Mouse (Mus musculus) intestine, embryonic 14.5 days (tissue): Measurements from ENCODE around the gene D430041D05Rik. TPM values are rescaled to one million over a fixed set of nuclear protein-coding genes. Genes with fewer than 3 reads are reported as not detected.

Experiments used
- ATAC-seq: fragments of 200-750 bp; cut with Nextera tagmentation; replicated peaks from 2 replicates; pipeline ENCODE4 v1.8.0; 2017; ENCODE audit warnings: low read depth, moderate number of reproducible peaks, moderate TSS enrichment, moderate library complexity; ENCODE audit not compliant: low FRiP score, low TSS enrichment
- DNase-seq: peaks from one replicate; pipeline ENCODE4 v3.0.0-alpha.2; 2018; ENCODE audit warnings: low spot score
- H3K27ac ChIP-seq: fragments of 300-500 bp; sonication (generic); 2 replicates; pipeline ENCODE4 v1.5.1; 2014; ENCODE audit warnings: low read depth, mild to moderate bottlenecking, control low read depth
- H3K27me3 ChIP-seq: fragments of 300-500 bp; sonication (generic); replicated peaks from 2 replicates; pipeline ENCODE4 v1.6.1; 2014; ENCODE audit warnings: low read length, control low read depth; ENCODE audit not compliant: control insufficient read depth, insufficient read depth
- H3K36me3 ChIP-seq: fragments of 300-500 bp; sonication (generic); 2 replicates; pipeline ENCODE4 v1.6.1; 2014; ENCODE audit warnings: low read length, control low read depth; ENCODE audit not compliant: control insufficient read depth, insufficient read depth
- H3K4me1 ChIP-seq: fragments of 300-500 bp; sonication (generic); replicated peaks from 2 replicates; pipeline ENCODE4 v1.6.1; 2014; ENCODE audit warnings: low read length, control low read depth, mixed read lengths; ENCODE audit not compliant: control insufficient read depth, insufficient read depth
- H3K4me2 ChIP-seq: fragments of 300-500 bp; sonication (generic); 2 replicates; pipeline ENCODE4 v1.6.1; 2014; ENCODE audit warnings: low read length
- H3K4me3 ChIP-seq: fragments of 300-500 bp; sonication (generic); 2 replicates; pipeline ENCODE4 v1.5.1; 2014; ENCODE audit warnings: low read depth, low read length, control low read depth, mixed read lengths
- H3K9ac ChIP-seq: fragments of 300-500 bp; sonication (generic); 2 replicates; pipeline ENCODE4 v1.6.1; 2014; ENCODE audit warnings: mild to moderate bottlenecking, low read length
- H3K9me3 ChIP-seq: fragments of 300-500 bp; sonication (generic); 2 replicates; pipeline ENCODE4 v1.6.1; 2016; ENCODE audit warnings: low read length, control low read depth; ENCODE audit not compliant: control insufficient read depth
- WGBS: fragments of 180-500 bp; shearing (Covaris S2); extraction: QIAGEN DNeasy Blood & Tissue Kit; methylation state at CpG from one replicate; pipeline ENCODE4 v1.1.7; 2014; 5-methylcytosine and 5-hydroxymethylcytosine counted together
- polyA plus RNA-seq: library from polyadenylated mRNA; unstranded; fragments of >200 nt; fragmentation: Nextera tagmentation; extraction: Ambion mirVana; gene quantifications from 2 replicates; pipeline ENCODE4 v1.2.1, GENCODE M21; 2014

Gene D430041D05Rik
- polyA plus RNA-seq, 1 experiment from 2014 or later = 0.35 TPM

DNA sequence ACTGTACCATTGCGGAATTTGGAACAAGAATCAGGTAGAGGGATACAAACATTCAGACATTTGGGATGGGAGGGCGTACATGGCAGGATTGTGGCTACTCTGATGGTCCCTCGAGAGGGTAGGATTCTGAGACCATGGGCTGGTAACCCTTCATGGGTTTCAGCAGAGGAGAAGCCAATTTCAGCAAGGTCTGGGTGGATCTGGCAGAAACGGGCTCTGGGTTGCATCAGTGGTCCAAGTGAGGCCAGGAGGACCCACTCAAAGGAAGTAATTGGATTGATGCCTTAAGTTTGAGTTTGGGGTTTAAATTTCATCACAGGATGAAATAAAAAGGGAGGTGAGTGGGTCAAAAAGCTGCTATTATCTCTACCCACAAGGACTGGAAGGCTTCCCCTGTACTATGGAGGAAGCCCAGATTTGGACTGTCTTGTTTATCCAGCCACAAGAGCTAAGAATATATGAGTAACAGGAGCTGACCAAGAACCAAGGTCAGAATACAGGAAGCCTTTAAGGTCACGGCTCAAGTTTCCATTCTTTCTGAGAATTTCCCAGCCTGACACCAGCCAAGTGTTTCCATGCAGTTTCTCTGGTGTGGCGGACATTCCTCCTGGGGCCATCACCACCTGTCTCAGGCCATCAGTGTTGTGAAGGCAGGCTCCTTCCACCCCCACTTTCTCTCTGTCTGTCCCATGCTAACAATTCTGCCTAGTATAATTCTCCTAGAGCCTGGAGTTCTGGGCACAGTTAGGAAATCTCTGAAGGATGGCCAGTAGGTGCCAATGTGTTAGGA lies 260.0 kb downstream of the D430041D05Rik start:
- ATAC-seq = no peak
- Histone ChIP-seq H3K4me2 (no peak overlapping the region), H3K27ac (no peak overlapping the region), H3K36me3 (no peaks in the 10 kb centered on the region), H3K27me3 (no peaks in the 10 kb centered on the region), H3K4me1 (no peaks in the 10 kb centered on the region), H3K4me3 (no peak overlapping the region), H3K9ac (no peak overlapping the region), H3K9me3 (no peaks in the 10 kb centered on the region)
- no peak for DNase-seq
- 83% methylated on average over 6 of the region's 6 CpGs for WGBS

GRCm38 (mm10) chr2:104147910-104148561 lies 262.8 kb downstream of the D430041D05Rik start:
- Histone ChIP-seq H3K9me3 (no peaks in the 10 kb centered on the region), H3K27ac (no peak overlapping the region), H3K36me3 (no peaks in the 10 kb centered on the region), H3K4me1 (no peaks in the 10 kb centered on the region), H3K27me3 (no peaks in the 10 kb centered on the region), H3K4me2 (no peak overlapping the region), H3K4me3 (no peak overlapping the region), H3K9ac (no peak overlapping the region)
- 68% methylated on average over 4 of the region's 4 CpGs for WGBS
- ATAC-seq = no peak
- DNase-seq = no peak

DNA sequence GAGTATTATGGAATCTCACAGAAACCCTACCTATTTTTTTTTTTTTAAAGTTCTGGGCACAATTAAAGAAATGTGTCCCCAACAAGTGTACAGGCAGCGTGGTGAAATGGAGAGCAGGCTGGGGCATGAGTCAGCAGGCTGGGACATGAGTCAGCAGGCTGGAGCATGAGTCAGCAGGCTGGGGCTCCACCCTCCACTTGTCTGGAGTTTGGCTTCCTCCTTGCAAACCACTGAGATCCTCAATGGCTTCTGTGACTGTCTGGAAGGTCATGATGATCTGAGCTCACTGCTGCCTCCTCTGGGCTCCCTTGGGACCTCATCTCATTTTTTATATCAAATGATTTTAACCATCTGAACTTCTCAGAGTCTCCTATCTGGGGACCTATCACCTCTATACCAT lies 264.8 kb downstream of the D430041D05Rik start:
- 71% methylated on average over 1 of the region's 1 CpGs for WGBS
- DNase-seq = no peak

GRCm38 (mm10) chr2:104144004-104144403 lies 266.8 kb downstream of the D430041D05Rik start:
- no peak overlapping the region for H3K4me3 ChIP-seq
- no peaks in the 10 kb centered on the region for H3K9me3 ChIP-seq

More for the DNA sequence above, 264.8 kb downstream of the D430041D05Rik start:
- no peaks in the 10 kb centered on the region for H3K9me3 ChIP-seq
- H3K36me3 ChIP-seq = no peaks in the 10 kb centered on the region
- H3K27me3 ChIP-seq = no peaks in the 10 kb centered on the region
- H3K4me2 ChIP-seq = no peak overlapping the region
- H3K4me3 ChIP-seq = no peak overlapping the region
- no peaks in the 10 kb centered on the region for H3K4me1 ChIP-seq
- no peak overlapping the region for H3K27ac ChIP-seq
- H3K9ac ChIP-seq = no peak overlapping the region
- no peak for ATAC-seq

GRCm38 (mm10) chr2:104142140-104142539 lies 268.7 kb downstream of the D430041D05Rik start:
- H3K4me3 ChIP-seq = no peak overlapping the region
- no peak for ATAC-seq
- H3K4me2 ChIP-seq = no peak overlapping the region
- WGBS = 91% methylated on average over 8 of the region's 8 CpGs
- DNase-seq = no peak
- no peaks in the 10 kb centered on the region for H3K9me3 ChIP-seq
- H3K4me1 ChIP-seq = no peaks in the 10 kb centered on the region
- H3K36me3 ChIP-seq = no peaks in the 10 kb centered on the region
- no peaks in the 10 kb centered on the region for H3K27me3 ChIP-seq
- no peak overlapping the region for H3K27ac ChIP-seq
- H3K9ac ChIP-seq = no peak overlapping the region

More at GRCm38 (mm10) chr2:104144004-104144403, 266.8 kb downstream of the D430041D05Rik start:
- no peak overlapping the region for H3K9ac ChIP-seq
- no peak overlapping the region for H3K27ac ChIP-seq
- WGBS = 88% methylated on average over 12 of the region's 12 CpGs
- no peak for DNase-seq
- no peaks in the 10 kb centered on the region for H3K4me1 ChIP-seq
- no peaks in the 10 kb centered on the region for H3K36me3 ChIP-seq
- no peaks in the 10 kb centered on the region for H3K27me3 ChIP-seq
- H3K4me2 ChIP-seq = no peak overlapping the region
- ATAC-seq = no peak

DNA sequence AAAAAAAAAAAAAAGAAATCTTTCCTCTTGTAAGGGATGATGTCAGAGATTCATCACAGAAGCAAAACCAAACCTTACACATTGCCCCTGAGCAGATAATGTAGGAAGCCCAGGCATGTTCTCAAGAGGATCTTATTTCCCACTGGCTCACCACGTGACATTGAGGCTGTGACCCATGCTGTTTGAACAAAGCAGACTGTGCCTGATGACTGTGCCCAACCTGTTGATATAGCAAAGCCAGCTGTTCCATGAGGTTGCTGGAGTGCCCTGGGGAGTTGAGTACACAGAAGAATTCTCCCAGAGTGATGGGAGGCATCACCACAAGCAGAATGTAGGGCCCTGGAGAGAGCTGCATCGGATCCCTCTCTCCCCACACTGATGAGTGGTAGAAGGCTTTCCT lies 274.9 kb downstream of the D430041D05Rik start:
- no peak for DNase-seq
- Histone ChIP-seq H3K27me3 (no peaks in the 10 kb centered on the region), H3K4me3 (no peak overlapping the region), H3K9ac (no peak overlapping the region), H3K27ac (no peak overlapping the region), H3K4me1 (0 out of 2 replicates have a peak, but pooled peaks cover 2% of the 10 kb centered on the region), H3K36me3 (no peaks in the 10 kb centered on the region), H3K9me3 (no peaks in the 10 kb centered on the region), H3K4me2 (no peak overlapping the region)
- no peak for ATAC-seq
- WGBS = 71% methylated on average over 2 of the region's 2 CpGs

GRCm38 (mm10) chr2:104134150-104135056 lies 276.4 kb downstream of the D430041D05Rik start:
- ATAC-seq = peak; percentile 33
- H3K4me2 ChIP-seq = no peak overlapping the region
- H3K9me3 ChIP-seq = no peaks in the 10 kb centered on the region
- no peak overlapping the region for H3K9ac ChIP-seq
- no peak overlapping the region for H3K4me3 ChIP-seq
- no peaks in the 10 kb centered on the region for H3K36me3 ChIP-seq
- H3K4me1 ChIP-seq = 0 out of 2 replicates have a peak, but pooled peaks cover 2% of the 10 kb centered on the region
- DNase-seq = peak; percentile 76
- H3K27me3 ChIP-seq = no peaks in the 10 kb centered on the region
- whole genome bisulfite sequencing = 46% methylated on average over 8 of the region's 8 CpGs
- H3K27ac ChIP-seq = no peak overlapping the region

DNA sequence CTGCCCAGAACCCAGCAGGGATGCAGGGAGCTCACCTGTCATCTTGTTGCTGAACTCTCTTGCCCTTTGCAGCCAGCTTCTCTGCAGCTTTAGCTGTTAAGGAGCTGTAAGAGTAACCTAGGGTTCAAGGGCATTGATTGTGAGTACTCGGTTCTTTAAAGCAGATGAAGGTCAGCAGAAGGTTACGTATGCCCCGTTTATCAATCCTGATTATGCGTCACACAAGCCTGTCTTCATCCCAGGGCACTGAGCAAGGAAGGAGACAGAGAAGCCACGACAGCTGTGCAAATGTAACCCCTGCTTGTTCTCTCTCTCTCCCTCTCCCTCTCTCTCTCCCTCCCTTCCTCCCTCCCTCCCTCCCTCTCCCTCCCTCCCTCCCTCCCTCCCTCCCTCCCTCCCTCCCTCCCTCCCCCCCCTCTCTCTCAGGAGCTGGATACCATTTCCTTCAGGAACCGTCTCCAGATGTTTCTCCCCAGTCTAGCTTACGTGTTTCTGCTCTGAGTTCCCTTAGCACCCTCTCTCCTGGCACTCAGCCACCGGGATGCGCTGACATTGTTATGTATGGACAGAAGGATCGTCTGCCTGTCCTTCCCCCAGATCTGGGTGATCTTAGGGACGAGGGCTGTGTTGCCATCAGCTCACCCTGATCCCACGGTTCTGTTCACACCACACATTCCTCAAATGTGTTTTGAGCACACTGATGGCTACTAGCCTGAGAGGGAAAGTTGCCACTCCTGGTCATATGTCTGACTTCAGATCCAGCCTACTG lies 277.6 kb downstream of the D430041D05Rik start:
- Histone ChIP-seq H3K36me3 (no peaks in the 10 kb centered on the region), H3K27me3 (no peaks in the 10 kb centered on the region), H3K4me1 (peaks cover 5% of the 10 kb centered on the region; the same call in 1 of the 2 replicates), H3K4me3 (no peak overlapping the region), H3K9ac (no peak overlapping the region), H3K4me2 (no peak overlapping the region), H3K9me3 (no peaks in the 10 kb centered on the region), H3K27ac (no peak overlapping the region)
- ATAC-seq = no peak
- 27% methylated on average over 12 of the region's 12 CpGs for WGBS
- DNase-seq = no peak
